Mouse (Mus musculus) forelimb bud, embryonic 11.5 days (tissue): ENCODE data around the gene Dkkl1.
A peak's percentile ranks its signal among the peaks of the same experiment; 100 is the strongest.

Experiments
- DNase-seq: peaks from one replicate; pipeline ENCODE4 v3.0.0-alpha.2; 2012; ENCODE audit warnings: low read depth, low spot score

The Dkkl1 gene

DNA sequence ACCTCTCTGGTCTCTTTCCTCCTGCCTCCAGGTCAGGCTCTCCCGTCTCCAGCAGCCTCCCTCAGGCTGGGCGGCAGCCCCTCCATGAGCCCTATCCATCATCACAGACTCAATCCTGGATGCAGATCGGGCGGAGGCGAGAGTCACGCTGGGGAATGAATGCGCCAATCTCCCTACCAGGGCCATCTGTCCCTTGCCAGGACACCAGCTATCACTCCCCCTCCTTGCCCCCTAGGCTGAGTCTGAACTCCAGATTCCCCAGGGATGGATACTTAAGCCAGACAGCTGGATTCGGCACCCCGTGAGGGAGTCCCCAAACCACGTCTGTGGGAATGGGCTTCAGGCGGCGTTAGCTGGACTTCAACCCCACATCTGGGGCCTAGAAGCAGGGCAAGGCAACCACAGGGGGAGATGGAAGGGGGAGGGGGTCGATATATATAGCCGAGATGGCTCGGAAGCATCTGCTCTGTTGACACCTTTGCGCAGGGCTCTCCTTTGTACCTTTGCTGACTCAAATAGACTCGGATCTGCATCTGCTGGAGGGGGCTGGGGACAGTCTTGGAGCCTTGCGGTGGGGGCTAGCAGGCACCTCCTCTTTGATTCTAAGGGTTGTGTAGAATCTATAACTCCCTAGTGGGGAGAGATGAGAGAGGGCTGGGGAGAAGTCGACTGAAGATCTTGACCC lies 44.0 kb downstream of the Dkkl1 start:
- no peak for DNase-seq

DNA sequence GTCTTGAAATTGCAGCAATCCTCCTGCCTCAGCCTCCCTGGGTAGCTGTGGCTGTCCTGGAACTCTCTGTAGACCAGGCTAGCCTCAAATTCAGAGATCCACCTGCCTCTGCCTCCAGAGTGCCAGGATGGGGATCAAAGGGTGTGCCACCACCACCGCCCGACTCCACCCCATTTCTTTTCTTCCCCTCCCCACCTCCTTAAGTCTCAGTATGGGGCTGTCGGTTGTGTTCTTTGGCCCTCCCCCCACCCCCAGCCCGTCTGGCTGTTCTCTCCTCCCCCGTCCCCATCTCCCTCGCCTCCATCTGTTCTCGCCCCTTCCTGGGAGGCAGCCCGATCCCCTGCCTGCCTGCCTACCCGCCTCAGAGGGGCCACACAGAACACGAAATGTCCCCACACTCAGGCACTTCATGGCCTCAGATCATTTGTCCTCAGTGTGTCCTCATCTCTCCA lies 45.0 kb downstream of the Dkkl1 start:
- no peak for DNase-seq

DNA sequence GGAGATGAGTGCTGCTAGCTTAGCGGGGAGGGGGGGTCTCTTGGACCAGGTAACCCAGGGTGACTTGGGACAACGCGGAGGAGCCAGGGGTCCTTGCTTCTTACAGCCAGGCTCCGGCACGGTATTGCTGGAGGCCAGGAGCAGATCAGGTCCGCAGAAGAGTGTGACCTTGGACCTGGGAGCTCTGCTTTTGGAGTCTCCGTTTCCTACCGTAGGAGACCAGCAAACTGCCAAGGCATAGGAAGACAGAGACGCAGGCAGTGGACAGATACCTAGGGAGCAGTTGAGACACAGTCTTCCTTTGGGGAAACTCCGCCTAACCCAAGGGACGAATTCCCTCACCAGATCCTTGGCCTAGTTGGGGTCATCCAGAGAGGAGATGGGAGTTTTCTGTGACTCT lies 46.2 kb downstream of the Dkkl1 start:
- no peak for DNase-seq

DNA sequence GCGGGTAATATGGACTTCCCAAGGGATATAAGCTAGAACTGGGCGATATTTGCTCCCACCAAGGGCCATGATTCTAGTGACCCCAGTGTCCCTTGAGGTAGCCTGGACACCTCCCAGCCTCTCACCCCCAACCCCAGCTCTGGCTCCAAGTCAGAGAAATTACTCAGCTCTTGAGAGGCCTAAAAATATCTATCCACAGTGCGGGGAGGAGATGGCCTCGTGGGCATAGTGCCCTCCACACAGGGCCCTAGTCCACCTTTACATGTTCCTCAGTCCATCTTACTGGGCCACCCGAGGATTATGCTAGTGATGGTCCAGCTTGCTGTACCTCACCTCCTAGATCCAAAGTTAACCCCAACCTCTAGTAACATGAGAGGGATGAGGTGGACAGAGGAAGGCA lies 47.1 kb downstream of the Dkkl1 start:
- DNase-seq, result no peak

DNA sequence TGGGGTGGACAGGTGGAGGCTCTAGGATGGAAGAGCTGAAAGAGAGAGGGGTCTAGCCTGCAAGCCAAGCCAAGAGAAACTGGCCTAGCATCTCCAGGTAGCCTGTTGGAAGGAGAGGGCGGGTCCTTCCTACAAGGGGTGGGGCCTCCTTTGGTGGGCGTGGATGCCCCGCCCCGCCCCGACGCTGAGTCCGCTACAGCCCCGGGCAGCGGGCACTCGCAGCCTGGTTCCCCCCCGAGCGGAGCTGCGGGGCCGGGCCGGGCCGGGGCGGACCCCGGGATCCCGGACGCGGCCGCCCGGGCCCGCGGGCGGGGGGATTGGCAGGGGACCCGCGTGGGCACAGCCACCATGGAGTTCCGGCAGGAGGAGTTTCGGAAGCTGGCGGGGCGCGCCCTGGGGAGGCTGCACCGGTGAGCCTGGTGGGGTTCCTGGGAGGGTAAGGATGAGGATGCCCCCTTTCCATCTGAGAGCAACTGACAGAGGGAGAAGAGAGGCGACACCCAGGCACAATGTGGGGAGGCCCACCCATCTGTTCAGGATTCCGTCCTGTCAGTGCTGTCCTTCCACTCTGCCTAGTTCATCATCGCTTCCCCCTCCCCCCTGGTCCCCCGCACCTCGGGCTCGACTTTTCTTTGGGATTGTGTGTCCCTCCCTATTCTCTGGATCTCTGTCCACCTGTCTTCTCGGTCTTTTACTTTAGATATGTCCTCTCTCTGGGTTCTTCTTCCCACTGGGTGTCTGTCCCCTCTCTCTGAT lies 48.0 kb downstream of the Dkkl1 start, which contains the start of gene Slc17a7:
Slc17a7 (plus strand) TSS at position 215 of the 756 bp plus-strand sequence.
- no peak for DNase-seq

DNA sequence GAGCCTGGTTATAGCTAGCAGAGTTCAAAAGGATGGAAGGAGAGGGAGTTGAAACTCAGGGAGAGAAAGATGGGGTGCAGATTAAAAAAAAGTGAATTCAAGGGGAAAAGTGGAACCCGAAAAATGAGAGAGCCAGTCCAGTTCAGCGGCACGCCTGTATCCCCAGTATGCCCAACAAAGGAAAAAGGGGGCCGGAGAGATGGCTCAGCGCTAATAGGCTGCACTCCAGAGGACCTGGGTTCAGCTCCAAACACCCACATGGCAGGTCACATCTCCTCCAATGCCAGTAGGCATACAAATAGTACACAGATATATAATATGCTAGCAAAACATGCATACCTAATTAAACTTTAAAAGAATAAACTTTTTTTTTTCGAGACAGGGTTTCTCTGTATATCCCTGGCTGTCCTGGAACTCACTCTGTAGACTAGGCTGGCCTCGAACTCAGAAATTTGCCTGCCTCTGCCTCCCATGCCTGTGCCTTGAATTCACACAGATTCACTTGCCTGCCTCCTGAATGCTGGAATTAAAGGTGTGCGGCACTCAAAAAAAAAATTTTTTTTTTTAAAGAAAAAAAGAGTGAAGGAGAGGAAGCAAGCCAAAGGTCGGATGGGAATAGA lies 48.8 kb downstream of the Dkkl1 start:
- DNase-seq, result no peak

DNA sequence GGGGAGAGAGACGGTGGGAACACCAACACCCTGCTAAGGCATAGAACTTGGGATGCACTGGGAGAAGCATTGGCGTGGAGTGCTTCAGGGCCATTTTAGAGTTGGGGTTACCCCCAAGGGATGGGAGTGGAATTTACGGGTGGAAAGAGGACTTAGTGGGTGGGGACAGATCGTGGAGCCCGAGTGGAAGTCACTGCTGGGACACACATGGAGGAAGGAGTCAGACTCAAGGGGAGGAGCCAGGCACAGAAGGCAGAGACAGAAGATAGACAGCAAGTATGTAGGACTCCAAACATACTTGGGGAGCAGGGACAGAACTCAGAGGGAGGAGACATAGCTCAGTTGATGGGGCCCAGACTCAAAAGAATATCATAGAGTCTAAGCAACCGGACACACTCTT lies 49.4 kb downstream of the Dkkl1 start:
- DNase-seq, result no peak

DNA sequence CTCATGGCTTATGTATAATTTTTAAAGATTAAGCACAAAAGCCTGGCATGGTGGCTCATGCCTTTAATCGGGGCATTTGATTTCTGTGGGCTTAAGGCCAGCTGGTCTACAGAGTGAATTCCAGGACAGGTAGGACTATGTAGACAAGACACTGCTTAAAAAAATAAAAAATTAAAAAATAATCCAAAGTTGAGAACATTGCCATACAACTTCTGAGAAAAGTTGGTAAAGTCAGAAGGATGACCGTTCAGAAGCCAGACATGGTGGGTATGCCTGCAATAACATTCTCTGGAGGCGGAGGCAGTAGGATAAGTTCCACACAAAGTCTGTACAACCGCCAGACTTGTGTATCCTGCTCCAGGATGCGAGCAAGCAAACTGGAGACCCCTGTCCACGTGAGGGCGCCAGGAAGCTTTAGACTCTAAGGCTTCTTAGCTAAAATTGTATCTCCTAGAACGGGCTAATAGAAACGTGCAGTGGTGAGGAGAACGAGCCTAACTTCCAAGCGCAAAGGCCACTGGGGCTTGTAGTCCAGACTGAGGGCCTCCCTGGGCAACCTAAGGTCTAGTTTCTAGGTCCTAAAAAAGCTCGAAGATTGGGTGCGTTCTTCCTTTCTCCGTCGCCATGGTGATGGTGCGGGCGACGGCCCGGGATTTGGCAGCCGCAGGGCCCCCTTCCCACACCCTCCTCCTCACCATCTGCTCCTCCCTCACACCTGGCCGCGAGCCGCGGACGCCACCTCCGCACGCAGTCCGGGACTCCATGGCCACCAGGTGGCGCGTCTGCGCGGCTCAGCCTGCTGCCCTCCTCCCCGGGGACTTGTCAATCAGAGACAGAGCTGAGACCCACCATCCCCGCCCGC lies 50.1 kb downstream of the Dkkl1 start:
- peak; percentile 87 for DNase-seq

DNA sequence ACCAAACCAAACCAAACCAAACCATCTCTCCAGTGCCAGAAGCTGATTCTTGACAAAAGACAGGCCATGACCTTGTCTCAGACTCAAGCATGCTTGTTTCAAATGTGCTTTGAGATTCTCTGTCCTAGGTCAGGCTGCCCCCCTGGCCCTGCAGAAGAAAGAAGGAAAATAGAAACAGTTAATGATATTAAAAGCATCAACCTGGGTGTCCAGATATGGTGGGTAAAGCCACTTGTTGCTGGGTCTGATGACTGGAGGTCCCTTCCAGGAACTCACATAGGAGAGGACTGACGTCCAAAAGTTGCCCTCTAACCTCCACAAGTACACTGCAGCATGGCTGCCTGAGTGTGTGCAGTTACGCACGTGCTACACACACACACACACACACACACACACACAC lies 51.1 kb downstream of the Dkkl1 start:
- no peak for DNase-seq

DNA sequence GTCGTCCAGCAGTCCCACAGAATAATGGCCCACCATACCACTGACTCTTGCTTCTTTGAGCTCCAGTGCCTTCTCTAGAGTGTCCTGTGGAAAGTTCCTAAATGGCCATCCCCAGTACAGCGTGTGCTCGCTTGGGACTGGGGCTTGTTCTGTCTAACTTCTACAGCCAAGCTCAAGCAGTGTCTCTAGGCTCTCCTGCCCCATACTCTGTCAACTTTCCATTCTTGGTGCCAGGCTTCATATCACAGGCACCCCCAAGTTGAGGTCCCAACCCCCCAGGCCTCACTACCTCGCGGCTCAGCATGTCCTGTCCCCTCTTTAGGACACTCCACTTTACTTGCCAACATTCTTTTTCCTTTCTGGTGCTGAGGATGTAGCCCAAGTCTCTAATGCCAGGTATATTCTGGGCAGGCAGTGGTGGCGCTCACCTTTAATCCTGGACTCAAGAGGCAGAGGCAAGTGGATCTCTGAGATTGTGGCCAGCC lies 51.6 kb downstream of the Dkkl1 start:
- DNase-seq, result no peak

DNA sequence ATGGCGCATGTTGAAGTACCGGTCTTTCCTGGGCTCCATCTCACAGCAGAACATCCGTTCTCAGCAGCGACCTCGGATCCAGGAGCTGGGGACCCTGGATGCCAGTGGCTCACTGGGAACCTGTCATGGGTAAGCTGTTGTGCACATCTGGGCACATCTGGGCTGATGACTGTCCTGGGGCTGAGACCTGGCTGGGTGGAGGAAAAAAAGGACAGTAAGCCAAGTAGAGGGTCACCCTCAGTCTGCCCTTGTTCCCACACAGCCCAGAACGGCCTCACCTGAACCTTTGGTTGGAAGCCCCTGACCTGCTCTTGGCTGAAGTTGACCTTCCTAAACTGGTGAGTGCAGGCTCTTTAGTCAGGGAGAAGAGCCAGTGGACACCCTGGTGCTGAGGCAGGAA lies 53.0 kb downstream of the Dkkl1 start:
- no peak for DNase-seq
